Mouse (Mus musculus) T-helper 2 cell (primary cell): Measurements from ENCODE around the gene Cnnm4.
"Not testable (repeated sequence)": the region's sequence is repeated elsewhere in the genome, so short reads cannot be mapped to it uniquely, and the experiment has no call there.

ENCODE experiments used
- in situ Hi-C: fragments of 300-600 bp; cut with MboI, MseI; formaldehyde crosslinking; loops from one replicate; pipeline ENCODE4 v1.15.1; 2025; ENCODE audit warnings: high pct_unique_total_duplicates

Gene Cnnm4

GRCm38 (mm10) chr1:36513718-36514117 lies 42.3 kb downstream of the Cnnm4 start:
- in situ Hi-C loops: no loop called here

GRCm38 (mm10) chr1:36518259-36518658 lies 46.8 kb downstream of the Cnnm4 start:
- in situ Hi-C loops: no loop called here

- in situ Hi-C loops: no loop called here
Observed at GRCm38 (mm10) chr1:36519626-36520025, 48.2 kb downstream of the Cnnm4 start.

GRCm38 (mm10) chr1:36522210-36522609 lies 50.8 kb downstream of the Cnnm4 start:
- in situ Hi-C loops: no loop called here

- in situ Hi-C loops: no loop called here
Observed at GRCm38 (mm10) chr1:36523332-36524013, 52.1 kb downstream of the Cnnm4 start.

GRCm38 (mm10) chr1:36524058-36524457 lies 52.6 kb downstream of the Cnnm4 start:
- in situ Hi-C loops: no loop called here

- in situ Hi-C loops: no loop called here
Observed at GRCm38 (mm10) chr1:36525774-36526173, 54.4 kb downstream of the Cnnm4 start.

- in situ Hi-C loops: no loop called here
Observed at GRCm38 (mm10) chr1:36526903-36527302, 55.5 kb downstream of the Cnnm4 start.

- in situ Hi-C loops: no loop called here
Observed at GRCm38 (mm10) chr1:36528351-36528750, 56.9 kb downstream of the Cnnm4 start.

- in situ Hi-C loops: no loop called here
Observed at GRCm38 (mm10) chr1:36529274-36529673, 57.9 kb downstream of the Cnnm4 start.

GRCm38 (mm10) chr1:36529875-36530274 lies 58.5 kb downstream of the Cnnm4 start:
- in situ Hi-C loops: no loop called here

GRCm38 (mm10) chr1:36530485-36530884 lies 59.1 kb downstream of the Cnnm4 start:
- in situ Hi-C loops: no loop called here

- in situ Hi-C loops: no loop called here
Observed at GRCm38 (mm10) chr1:36530962-36531361, 59.5 kb downstream of the Cnnm4 start.

GRCm38 (mm10) chr1:36531461-36531860 lies 60.0 kb downstream of the Cnnm4 start:
- in situ Hi-C loops: no loop called here

- in situ Hi-C loops: no loop called here
Observed at GRCm38 (mm10) chr1:36533546-36533945, 62.1 kb downstream of the Cnnm4 start.

- in situ Hi-C loops: no loop called here
Observed at GRCm38 (mm10) chr1:36534595-36535058, 63.2 kb downstream of the Cnnm4 start.

- in situ Hi-C loops: no loop called here
Observed at GRCm38 (mm10) chr1:36535477-36536396, 64.3 kb downstream of the Cnnm4 start.

GRCm38 (mm10) chr1:36536397-36536728 lies 64.9 kb downstream of the Cnnm4 start:
- in situ Hi-C loops: no loop called here

- in situ Hi-C loops: not testable (repeated sequence)
Observed at GRCm38 (mm10) chr1:36536783-36537182, 65.4 kb downstream of the Cnnm4 start, which contains the start of gene Ankrd23. TSS of gene Ankrd23 (minus strand) at chr1:36536883.

- in situ Hi-C loops: no loop called here
Observed at GRCm38 (mm10) chr1:36538727-36539126, 67.3 kb downstream of the Cnnm4 start.

- in situ Hi-C loops: no loop called here
Observed at GRCm38 (mm10) chr1:36539186-36539585, 67.8 kb downstream of the Cnnm4 start, which contains the start of gene Gm42417. TSS of gene Gm42417 (minus strand) at chr1:36539429.

- in situ Hi-C loops: no loop called here
Observed at GRCm38 (mm10) chr1:36540132-36540531, 68.7 kb downstream of the Cnnm4 start.

GRCm38 (mm10) chr1:36540807-36541206 lies 69.4 kb downstream of the Cnnm4 start:
- in situ Hi-C loops: no loop called here
